Mouse (Mus musculus) common myeloid progenitor, adult 5-6 weeks (primary cell): Measurements from ENCODE around the gene Scgb1b7. TPM values are rescaled to one million over a fixed set of nuclear protein-coding genes. Genes with fewer than 3 reads are reported as not detected.
"Not testable (repeated sequence)": the region's sequence is repeated elsewhere in the genome, so short reads cannot be mapped to it uniquely, and the experiment has no call there.

Experiments used
- ATAC-seq: replicated peaks from 2 replicates; pipeline ENCODE4 v1.8.0; 2016; ENCODE audit warnings: low read depth, mild to moderate bottlenecking, moderate TSS enrichment, inconsistent platforms; ENCODE audit not compliant: poor library complexity, severe bottlenecking
- total RNA-seq: library from RNA; stranded (forward); fragments of 200-1000, 187-1606 nt; gene quantifications from 2 replicates; pipeline ENCODE4 v1.2.3, GENCODE M21; 2017

Scgb1b7 gene
- not detected in 2 replicates for total RNA-seq

DNA sequence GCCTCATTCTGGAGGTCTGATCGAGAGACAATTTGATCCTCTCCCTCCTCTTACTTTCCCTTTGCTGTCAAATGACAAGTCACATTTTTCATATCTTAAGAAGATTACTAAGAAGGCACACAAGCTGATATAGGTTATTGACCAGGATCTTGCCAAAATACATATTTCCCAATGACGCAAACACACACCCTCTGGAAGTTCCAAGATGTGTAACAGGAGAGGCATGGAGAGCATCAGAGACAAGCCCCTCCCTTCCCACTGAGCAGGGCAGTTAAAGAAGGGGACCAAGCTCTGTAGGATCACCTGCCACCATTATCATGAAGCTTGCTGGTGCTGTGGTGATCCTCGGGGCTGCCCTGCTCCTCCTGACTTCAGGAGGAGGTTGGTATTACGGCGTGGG lies at the start of gene Scgb1b7:
Scgb1b7 (plus strand) TSS at position 301 of the 400 bp plus-strand sequence.
- ATAC-seq, result not testable (repeated sequence)

DNA sequence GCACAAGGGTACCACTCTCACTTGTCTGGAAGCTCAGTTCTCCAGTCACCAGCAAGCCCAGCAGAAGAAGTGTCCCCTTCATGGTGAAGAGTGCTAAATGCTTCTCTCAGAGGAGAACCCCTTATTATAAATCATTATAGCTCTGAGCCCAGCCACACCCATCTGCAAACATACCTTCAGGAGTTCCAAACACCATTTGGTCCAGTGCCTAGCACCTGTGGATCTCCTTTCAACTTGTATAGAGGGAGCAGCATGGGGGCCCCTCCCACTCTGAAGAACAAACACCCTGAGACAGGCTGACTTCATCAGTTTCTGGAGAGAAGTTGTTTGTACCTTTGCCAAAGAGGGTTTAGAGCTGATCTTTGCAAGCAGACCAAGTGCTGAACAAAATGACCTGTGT lies 6.8 kb upstream of the Scgb1b7 start, which contains the start of gene Scgb2b7:
Scgb2b7 (minus strand) TSS at position 101 of the 400 bp plus-strand sequence.
- ATAC-seq, result not testable (repeated sequence)

Other genes starting within 250 kb of the Scgb1b7 start
- gene Scgb2b7, start 6.9 kb upstream of the Scgb1b7 start, total RNA-seq, result not detected in 2 replicates